Mouse (Mus musculus) mature B cell (primary cell): ENCODE data around the gene Gm12248.

Experiments
- in situ Hi-C: fragments of 300-500 bp; cut with MboI; formaldehyde crosslinking; loops from 2 replicates; pipeline ENCODE4 v1.14.3; 2019

Gene Gm12248

DNA sequence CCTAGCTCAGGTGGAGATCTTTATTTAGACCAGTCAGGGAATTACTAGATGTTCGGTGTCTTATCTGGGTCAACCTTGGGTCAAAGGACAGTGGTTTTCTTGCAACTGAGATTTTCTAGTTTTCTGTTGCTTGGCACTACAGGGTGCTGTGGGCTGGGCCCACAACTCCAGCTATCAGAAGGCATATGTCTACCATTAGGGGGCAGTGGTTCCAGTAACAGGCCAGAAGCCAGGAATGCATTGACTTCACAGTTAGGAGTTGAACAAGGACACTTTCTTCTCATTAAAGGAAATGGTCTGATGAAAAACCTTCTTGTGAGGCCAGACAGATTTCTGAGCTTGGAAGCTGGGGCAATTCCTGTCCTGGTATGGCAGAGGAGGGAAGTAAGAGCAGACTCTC, 53.9 kb downstream of the Gm12248 start:
- in situ Hi-C loops: no loop called here

DNA sequence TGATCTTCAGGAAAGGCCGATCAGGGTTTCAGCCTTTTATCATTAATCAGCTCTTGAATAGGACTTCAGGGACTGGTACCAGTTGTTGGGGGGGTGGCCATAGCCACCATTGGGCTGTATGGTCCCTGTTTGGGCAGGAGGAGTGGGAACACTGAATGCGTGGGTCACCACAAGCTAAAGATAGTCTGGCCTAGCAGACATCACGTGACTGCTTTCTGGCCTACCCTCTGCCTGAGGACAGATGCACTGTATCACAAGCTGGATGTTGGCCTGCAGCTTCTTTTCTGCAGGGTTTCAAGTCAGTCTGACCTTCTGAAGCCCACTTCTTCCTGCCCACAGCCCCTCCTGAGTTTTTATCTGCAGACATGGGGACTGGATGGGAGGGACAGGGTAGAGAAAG, 59.3 kb downstream of the Gm12248 start:
- in situ Hi-C loops: no loop called here

DNA sequence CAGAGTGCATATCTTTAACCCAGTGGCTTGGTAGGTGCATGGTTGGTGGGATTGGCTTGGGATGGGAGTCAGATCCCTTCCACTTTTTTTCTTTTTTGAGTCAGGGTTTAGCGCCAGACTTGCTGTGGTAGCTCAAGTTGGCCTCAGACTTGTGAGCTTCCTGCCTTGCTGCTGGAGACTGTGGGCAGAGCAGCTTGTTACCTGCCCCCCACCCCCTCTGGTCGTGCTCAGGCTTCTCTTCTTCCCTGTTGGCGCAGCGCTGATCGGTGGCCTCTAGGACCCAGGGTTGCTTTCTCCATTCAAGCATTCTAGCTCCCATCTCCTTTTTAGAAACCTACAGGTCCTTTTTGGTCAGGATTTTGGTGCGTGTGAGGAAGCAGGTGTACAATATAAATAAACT, 61.8 kb downstream of the Gm12248 start:
- in situ Hi-C loops: no loop called here

DNA sequence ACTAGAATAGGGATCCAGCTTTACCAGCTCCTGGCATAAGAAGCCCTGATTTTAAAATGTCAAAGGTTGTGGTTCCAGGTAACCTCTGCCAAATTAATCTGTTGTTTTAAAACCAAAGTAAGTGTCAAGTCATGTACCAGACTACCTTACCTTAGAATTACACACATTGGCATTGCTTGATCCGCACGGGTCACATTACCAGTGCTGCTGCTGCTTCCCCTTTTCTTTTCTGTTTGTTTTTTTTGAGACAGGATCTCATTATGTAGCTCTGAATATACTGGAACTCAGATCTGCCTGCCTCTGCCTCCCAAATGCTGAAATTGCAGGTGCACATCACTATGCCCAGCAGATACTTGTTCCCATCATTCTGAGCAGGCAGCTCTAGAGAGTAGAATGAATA, 63.1 kb downstream of the Gm12248 start:
- in situ Hi-C loops: no loop called here

DNA sequence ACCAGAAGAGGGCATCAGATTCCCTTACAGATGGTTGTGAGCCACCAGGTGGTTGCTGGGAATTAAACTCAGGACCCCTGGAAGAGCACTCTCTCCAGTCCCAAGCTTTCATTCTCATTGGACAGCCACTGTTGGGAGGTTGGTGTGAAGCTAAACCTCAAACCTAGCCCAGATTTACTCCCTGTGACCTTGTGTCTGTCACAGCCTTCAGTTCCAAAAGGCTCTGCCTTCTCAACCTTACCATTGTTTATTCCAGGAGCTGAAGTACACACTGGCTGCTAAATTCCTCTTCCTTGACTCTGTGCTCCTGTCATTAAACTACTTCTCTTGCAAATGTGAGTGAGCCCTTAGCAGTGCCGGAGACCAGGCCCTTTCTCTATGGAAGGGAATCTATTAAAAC, 64.0 kb downstream of the Gm12248 start:
- in situ Hi-C loops: no loop called here

DNA sequence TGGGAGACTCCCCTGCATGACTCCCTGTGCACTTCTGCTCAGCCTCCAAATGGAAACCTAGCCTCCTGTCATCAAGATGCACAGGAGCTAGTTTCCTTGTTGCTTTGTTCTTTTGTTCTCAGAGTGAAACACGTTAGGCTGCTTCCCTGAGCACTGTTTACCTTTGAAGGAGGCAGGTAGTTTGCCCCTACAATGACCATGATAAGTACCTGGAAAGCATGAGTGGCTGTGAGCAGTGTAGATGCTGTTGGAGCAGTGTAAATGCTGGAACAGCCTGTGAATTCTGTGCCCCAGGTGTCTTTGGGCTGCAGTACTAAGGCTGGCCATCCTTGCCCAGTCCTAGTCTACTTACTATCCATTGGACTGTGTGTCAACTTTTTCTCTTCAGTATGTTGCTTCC, 66.1 kb downstream of the Gm12248 start:
- in situ Hi-C loops: no loop called here

DNA sequence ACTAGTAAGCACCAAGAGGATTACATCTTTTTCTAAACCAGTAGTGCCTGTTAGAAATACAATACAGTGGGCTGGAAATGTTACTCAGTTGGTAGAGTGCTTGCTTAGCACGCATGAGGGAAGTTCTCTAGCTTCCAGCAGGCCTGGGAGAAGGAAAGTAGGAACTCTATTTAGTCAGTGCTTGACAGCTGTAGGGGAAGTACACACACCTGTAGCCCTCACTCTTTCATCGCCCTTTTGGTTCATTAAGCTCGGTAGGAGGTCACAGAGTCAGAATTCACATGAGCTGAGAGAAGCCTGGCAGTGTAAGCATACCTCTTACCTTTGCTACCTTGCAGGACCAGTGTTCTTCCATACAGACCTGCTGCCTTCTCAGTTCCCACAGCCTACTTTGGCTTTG, 66.6 kb downstream of the Gm12248 start:
- in situ Hi-C loops: no loop called here

DNA sequence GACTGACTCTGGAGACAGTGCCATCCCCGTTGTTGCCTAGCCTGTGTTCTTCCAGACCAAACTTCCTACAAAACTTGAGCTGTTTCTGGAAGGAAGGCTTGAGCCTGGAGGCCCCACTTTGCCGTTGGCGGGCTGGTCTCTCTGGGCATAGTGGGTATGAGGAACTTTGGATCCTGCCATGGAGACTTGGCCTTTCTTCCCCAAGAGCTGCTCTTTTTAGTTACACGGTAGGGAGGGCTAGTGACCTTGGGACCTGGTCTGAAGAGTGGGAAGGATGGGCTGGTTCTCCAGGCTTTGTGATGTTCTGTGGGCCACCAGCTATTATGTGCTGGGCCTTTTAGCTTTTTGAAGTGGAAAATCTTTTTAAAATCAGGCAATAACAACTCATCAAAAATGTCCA, 67.1 kb downstream of the Gm12248 start:
- in situ Hi-C loops: no loop called here

DNA sequence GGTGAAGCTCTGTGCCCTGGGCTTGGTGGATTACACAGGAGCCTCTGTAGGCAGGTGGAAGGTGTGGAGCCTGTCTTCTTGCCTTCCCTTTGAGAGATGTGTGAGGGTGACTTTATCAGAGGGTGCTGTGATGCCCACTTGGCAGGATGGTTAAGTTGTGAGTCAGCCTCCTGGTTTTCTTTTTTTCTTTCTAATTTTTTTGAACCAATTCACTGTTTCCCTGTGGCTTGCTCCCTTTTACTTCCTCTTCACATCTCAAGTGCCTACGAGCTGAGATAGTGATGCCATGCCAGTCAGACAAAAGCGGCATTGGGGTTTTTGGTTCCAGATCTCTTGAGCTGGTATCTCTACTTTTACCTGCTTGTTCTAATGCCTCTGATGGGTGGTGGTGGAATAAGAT, 68.3 kb downstream of the Gm12248 start:
- in situ Hi-C loops: no loop called here

DNA sequence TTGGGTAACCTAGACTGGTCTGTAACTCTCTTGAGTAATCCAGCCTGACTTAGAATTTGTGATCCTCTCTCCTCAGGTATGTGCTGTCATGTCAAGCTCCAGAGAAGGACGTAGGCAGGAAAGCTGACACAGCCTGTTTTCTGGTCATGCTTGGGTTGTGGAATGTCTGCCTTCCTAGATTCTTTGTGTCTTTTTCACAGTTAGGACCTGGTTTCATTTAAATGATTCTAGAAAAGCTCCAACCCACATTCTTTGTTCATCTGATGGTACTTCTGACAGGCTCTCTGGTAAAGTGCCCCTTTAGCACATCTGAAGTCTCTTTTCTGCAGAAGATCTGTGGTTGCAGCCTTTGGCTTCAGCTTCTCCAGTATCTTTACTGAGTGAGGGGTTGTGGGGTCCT, 68.7 kb downstream of the Gm12248 start:
- in situ Hi-C loops: no loop called here

DNA sequence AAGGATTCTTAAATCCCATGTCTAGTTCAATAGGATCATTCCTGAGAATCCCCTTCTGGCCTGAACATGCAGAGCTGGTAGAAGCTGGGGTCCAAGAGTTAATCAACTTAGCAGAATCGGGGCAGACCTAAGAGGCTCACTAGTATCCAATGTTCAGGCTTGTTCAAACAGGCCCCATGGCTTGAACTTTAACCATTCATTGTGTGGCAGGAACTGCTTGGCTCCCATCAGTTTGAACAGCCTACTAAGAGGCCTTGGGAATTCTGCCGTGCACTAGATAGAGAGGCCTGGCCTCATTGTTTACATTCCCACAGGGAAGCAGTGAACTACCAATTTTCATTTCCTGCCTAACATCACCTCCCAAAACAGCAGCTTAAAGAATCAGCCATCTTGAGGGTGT, 71.3 kb downstream of the Gm12248 start:
- in situ Hi-C loops: no loop called here

DNA sequence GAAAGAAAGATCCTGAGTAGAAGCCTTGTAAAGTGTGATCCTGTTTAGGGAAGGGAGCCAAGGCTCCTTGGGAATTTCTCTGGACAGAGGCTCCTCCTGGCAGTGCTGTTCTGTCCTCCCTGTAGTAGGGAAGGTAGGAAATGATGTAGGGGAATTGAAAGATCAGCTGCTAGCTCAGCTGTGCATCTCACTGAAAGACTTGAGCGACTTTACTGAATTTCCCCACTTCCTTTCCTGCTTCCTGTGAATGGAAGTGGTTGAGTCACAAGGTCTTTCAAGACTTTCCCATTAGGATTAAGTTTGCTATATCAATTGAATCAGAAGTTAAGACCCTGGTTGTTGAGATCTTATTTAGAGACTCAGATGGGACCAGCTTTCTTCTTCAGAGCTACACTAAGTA, 71.8 kb downstream of the Gm12248 start:
- in situ Hi-C loops: no loop called here

DNA sequence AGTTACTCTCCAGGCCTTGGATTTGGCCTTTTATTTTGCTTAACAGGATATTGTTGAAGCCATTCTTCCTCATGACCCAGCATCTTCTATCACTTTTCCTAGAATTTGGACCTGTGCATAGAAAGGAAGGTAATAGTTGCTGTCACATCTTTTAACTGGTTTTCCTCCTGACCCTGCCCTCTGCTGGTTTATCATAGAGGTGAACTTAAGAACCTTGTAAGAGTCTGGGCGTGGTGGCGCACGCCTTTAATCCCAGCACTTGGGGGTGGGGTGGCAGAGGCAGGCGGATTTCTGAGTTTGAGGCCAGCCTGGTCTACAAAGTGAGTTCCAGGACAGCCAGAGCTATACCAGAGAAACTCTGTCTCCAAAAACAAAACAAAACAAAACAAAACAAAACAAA, 74.2 kb downstream of the Gm12248 start:
- in situ Hi-C loops: loop anchor here (10.0 kb wide), 1 partner anchor 86 kb away; the partner anchor contains the start of gene Cnot8

DNA sequence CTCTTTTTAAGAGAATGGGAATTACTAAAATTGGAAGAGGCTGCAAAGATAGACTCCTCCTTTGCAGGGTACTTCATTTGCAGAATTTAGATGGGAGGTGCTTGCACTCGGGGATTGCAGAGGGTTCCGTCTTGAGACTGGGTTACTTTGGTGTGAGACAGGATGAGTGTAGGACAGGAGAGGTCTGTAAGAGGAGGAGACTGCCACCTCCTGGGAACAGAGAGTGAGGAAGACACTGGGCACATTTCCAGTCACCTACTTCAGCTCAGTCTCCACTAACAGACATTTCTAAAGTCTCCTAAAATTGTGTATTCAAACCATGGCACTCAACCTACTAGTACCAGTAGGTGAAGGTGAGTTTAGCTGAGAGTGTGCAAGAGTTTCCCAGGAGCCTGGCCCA, 74.6 kb downstream of the Gm12248 start:
- in situ Hi-C loops: loop anchor here (10.0 kb wide), 1 partner anchor 87 kb away; the partner anchor contains the start of gene Cnot8

DNA sequence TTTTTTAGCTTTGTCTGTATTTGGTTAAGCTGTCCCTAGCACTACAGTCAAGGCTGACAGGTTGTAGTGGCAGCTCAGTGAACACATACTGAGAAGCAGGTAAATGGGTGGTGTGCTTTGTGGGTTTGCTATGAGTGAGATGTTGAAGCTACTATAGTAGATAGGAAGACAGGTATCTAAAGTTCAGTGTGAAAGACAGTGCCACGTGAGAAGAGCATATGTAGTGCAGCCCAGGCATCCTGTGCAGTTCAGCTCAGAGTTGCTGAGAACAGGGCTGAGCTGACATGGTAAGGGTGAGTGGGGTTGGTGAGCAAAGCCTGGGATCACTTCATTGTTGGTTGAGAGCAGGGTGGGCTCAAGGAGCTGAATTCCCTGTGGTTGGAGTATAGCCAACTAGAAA, 75.5 kb downstream of the Gm12248 start:
- in situ Hi-C loops: loop anchor here (10.0 kb wide), 1 partner anchor 87 kb away; the partner anchor contains the start of gene Cnot8

DNA sequence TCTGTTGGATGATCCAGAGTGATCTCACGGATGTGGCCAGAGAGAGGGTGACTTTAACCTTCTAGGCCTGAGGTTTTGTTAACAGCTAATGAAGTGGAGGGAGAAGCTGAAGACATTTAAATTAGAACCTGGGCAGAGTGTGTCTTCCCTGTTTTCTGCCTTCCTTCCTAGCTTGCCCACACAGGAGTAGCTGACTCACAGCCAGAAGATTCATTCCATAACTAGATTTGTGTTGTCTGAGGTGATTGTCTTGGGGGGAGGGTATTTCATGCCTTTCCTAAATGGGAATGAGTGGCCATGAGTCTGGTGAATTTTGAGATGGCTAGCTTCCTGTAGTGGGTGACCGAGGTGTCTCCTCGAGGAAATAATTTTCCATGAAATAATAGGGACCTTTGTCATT, 76.6 kb downstream of the Gm12248 start:
- in situ Hi-C loops: loop anchor here (10.0 kb wide), 1 partner anchor 88 kb away; the partner anchor contains the start of gene Cnot8

DNA sequence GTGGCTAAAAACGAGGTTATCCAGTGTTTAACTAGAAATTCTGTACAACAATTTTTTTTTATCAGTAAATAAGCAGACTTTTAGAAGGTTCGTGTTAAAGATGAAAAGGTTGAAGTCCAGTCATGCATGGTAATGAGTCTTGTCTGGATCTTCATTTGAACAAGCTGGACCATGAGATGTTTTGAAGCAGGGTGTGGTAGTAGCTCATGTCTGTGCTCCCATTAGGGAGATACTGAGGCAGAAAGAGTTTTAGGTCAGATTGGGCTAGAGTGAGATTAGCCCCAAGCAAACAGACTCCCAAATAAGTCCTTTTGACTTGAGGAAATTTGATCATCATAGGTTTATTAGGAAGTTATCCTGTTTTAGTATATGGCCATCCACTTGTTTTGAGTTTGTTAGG, 77.6 kb downstream of the Gm12248 start:
- in situ Hi-C loops: loop anchor here (10.0 kb wide), 1 partner anchor 89 kb away; the partner anchor contains the start of gene Cnot8

DNA sequence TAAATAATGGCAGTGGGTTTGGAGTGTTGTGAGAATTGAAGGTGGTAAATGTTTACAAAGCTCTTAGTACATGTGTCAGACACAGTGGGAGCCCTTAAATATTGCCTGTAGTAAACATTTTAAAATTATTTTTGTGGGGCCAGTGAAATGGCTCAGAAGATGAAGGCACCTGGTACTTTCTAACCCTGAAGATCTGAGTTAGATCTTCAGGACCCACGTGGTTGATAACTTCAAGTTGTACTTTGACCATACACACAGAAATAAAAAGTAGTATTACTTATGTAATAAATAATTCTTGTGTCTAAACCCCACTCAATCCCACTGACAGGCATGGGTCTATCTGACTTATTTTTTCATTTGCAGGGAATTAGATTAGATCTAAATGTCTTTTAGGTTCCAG, 78.3 kb downstream of the Gm12248 start:
- in situ Hi-C loops: loop anchor here (10.0 kb wide), 1 partner anchor 90 kb away; the partner anchor contains the start of gene Cnot8
